Mouse (Mus musculus) gastrocnemius, adult 2 months (tissue): ENCODE measurements at regions not wholly inside any gene's neighbourhood (a gene's known extent, or its start where the extent isn't known, plus 50 kb on each side); places are given as distances from the start of the nearest gene placed in this dataset.

Experiments
- DNase-seq: peaks from one replicate; pipeline ENCODE4 v3.0.0; 2022
- H3K27ac ChIP-seq: fragments of 200-600 bp; 2 replicates; pipeline ENCODE4 v1.8.1; 2022; ENCODE audit warnings: mild to moderate bottlenecking
- H3K4me3 ChIP-seq: fragments of 200-600 bp; 2 replicates; pipeline ENCODE4 v1.8.1; 2022; ENCODE audit warnings: mild to moderate bottlenecking, moderate library complexity
- CTCF ChIP-seq: fragments of 200-600 bp; IDR thresholded peaks from 2 replicates; pipeline ENCODE4 v1.8.1; 2022; ENCODE audit warnings: antibody characterized with exemption, mild to moderate bottlenecking, moderate library complexity
- intact Hi-C: fragments of 180-260 bp; cut with DNase I; formaldehyde crosslinking; loops from one replicate; pipeline ENCODE4 v1.15.1; 2025

DNA sequence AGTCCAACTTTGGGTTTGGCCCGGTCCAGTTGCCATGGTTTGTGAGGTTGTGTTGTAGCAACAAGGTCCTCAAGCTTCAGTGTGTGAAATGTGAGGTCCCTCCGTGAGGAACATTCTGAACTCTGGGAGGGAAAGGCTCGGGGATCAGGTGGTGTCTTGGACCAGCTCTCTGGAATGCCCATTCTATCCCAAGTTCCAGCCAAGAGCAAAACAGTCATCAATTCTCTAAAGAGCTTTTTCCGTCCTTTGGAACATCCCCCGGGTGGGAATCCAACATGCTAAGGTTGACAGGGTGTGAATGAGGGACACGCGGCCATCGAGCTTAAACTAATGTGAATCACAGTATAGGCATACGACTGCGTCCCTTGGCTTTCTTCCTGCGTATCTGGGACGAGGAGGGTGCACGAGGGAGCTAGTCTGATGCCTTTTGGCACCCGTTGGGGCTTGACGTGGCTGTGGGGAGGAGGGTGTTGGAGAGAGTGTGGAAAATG, 145.4 kb downstream of the Tmx1 start:
- intact Hi-C loops: loop anchor here (5.0 kb wide), 1 partner anchor 229 kb away; the partner anchor contains the start of gene Frmd6
- peak overlapping the region; percentile 87 for H3K27ac ChIP-seq
- peak overlapping the region; percentile 42; the same call in 1 of the 2 replicates for H3K4me3 ChIP-seq
- no peak for TF ChIP-seq CTCF
- peak; percentile 91 for DNase-seq

DNA sequence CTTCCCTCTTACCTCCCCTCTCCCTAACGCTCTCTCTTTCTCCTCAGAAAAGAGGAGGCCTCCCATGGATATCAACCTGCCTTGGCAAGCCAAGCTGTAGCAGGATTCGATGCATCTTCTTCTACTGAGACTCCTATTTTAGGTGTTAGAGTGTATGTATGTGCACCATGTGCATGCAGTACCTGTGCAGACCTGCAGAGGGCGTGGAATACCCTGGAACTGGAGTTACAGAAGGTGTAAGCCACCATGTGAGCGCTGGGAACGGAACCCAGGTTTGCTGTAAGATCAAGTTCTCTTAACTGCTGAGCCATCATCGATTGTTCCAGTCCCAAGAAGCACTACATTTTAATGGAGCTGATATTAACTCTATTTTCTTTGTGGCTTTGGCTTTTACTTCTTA, 146.8 kb downstream of the Tmx1 start:
- intact Hi-C loops: loop anchor here (5.0 kb wide), 1 partner anchor 228 kb away; the partner anchor contains the start of gene Frmd6
- Histone ChIP-seq H3K27ac (peak overlapping the region; percentile 87), H3K4me3 (no peak overlapping the region)
- peak; percentile 35 for TF ChIP-seq CTCF
- DNase-seq: peak; percentile 42

DNA sequence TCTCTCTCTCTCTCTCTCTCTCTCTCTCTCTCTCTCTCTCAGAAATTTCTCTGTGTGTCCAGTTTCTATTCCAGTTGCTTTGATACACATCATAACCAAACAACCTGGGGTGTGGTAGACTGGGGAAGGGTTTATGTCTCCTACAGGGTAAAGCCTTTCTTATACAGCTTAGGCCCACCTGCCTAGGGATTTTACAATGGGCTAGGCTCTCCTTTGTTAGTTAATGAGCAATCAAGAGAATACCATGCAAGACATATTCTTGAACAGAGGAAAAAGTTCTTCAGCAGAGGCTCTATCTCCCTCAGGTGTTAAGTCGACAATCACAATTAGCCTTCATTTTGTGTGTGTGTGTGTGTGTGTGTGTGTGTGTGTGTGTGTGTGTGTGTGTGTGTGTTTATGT, 151.0 kb downstream of the Tmx1 start:
- Histone ChIP-seq H3K27ac (no peak overlapping the region), H3K4me3 (no peak overlapping the region)
- no peak for TF ChIP-seq CTCF
- intact Hi-C loops: no loop called here
- DNase-seq: no peak

GRCm38 (mm10) chr12:70608672-70609071, 155.8 kb downstream of the Tmx1 start:
- no peak for DNase-seq
- TF ChIP-seq CTCF: no peak
- intact Hi-C loops: no loop called here
- Histone ChIP-seq H3K27ac (peak overlapping the region; percentile 56), H3K4me3 (no peak overlapping the region)

DNA sequence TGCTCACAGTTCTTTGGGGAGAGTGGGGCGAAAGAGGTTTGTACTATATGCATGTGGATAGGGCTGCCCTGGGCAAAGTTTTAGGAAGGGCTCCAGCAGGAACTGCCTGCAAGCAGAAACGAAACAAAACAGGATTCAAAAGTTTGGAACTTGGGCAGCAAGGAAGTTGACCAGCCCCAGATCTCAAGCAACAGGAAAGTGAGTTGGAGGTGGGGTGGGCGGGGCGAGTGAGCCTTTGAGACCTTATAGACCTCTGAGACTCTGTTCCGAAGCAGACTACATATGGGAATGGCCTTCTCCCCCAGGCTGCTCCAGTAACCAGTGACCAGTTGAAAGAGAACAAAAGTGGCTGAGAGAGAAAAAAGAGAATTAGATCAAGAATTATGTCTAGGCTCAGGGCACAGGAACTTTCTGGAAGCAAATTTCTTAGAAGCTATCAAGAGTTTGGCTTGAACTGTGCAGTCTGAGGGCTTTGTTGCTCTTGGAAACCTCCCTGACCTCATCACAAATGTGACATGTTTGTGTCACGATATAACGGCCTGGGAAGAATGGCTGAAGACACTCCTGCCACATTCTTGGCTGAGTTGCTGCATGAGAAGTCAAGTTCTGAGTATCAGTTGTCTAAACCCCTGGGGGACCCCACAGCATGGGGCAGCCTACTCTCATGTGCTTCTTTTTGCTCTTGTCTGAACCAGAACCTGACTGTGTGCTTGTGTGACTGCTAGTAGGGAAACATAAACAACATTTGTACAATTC, 156.4 kb downstream of the Tmx1 start:
- peak overlapping the region; percentile 56 for H3K27ac ChIP-seq
- intact Hi-C loops: no loop called here
- no peak for TF ChIP-seq CTCF

GRCm38 (mm10) chr12:70611891-70612290, 159.0 kb downstream of the Tmx1 start:
- Histone ChIP-seq H3K4me3 (no peak overlapping the region), H3K27ac (peak overlapping the region; percentile 60)
- intact Hi-C loops: no loop called here
- no peak for DNase-seq
- TF ChIP-seq CTCF: no peak

More for the DNA sequence above, 156.4 kb downstream of the Tmx1 start:
- no peak for DNase-seq
- H3K4me3 ChIP-seq: no peak overlapping the region

- intact Hi-C loops: no loop called here
- no peak overlapping the region for H3K4me3 ChIP-seq
- H3K27ac ChIP-seq: peak overlapping the region; percentile 60; the same call in 1 of the 2 replicates
- TF ChIP-seq CTCF: no peak
- DNase-seq: no peak
These were observed 160.3 kb downstream of the Tmx1 start for GRCm38 (mm10) chr12:70613244-70613643.

DNA sequence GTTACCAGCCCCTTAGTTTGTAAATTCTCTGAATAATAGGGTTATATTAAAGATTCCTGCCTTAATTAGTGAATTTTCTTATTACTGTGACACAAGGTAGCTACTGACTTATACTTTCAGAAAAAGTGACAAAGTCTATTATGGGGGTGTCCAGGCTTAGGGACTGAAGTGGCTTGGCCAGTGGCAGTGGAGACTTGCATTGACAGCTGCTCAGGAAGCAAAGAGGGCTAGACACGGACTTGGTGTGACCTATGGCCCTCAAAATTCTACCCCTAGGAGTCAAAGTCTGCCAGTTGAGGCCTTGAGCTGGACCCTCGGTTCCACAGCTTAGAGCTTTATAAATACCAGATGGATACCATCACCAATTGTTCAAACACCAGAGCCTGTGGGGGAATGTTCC, 161.2 kb downstream of the Tmx1 start:
- Histone ChIP-seq H3K4me3 (no peak overlapping the region), H3K27ac (no peak overlapping the region)
- DNase-seq: no peak
- intact Hi-C loops: no loop called here
- no peak for TF ChIP-seq CTCF

DNA sequence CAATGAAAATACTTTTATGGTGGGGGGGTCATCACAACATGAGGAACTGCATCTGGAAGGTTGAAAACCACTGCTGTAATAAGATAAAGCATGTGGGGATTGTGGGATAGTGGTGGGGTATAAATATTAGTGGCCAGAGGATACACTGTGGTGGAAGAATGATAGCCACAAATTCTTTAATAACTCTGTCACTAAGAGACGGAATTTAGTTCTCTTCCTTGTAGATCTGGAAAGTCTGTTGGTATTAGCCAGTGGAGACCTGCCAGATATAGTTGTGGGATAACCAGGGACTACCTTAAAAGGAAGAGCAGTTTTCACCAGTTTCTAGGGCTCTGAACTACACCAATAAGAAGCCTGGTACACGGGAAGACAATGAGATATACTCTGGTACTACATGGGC, 161.8 kb downstream of the Tmx1 start:
- intact Hi-C loops: no loop called here
- no peak for DNase-seq
- H3K27ac ChIP-seq: peak overlapping the region; percentile 76
- H3K4me3 ChIP-seq: no peak overlapping the region
- no peak for TF ChIP-seq CTCF

DNA sequence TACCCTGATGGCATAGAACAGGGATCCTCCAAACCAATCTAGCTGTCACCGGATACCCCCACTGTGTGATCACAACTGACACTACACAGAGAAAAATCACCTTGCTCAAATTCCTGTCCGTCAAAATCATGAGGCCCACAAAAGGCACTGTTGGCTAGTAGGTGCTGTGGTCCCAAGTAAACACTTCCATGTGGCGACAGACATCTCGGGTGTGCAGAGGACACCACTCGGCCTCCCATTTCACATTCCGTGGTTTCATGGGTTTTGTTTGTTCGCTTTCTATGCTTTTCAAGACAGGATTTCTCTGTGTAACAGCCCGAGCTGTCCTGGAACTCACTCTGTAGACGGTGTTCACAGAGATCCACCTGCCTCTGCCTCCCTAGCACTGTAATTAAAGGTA, 162.2 kb downstream of the Tmx1 start:
- Histone ChIP-seq H3K4me3 (no peak overlapping the region), H3K27ac (peak overlapping the region; percentile 76)
- intact Hi-C loops: no loop called here
- no peak for DNase-seq
- TF ChIP-seq CTCF: no peak

GRCm38 (mm10) chr12:70616049-70616448, 163.2 kb downstream of the Tmx1 start:
- peak overlapping the region; percentile 76 for H3K27ac ChIP-seq
- intact Hi-C loops: no loop called here
- no peak for TF ChIP-seq CTCF
- DNase-seq: peak; percentile 26
- H3K4me3 ChIP-seq: peak overlapping the region; percentile 17

- Histone ChIP-seq H3K4me3 (no peak overlapping the region), H3K27ac (peak overlapping the region; percentile 76)
- intact Hi-C loops: no loop called here
- DNase-seq: peak; percentile 29
- TF ChIP-seq CTCF: no peak
These were observed 163.6 kb downstream of the Tmx1 start for GRCm38 (mm10) chr12:70616487-70616886.

DNA sequence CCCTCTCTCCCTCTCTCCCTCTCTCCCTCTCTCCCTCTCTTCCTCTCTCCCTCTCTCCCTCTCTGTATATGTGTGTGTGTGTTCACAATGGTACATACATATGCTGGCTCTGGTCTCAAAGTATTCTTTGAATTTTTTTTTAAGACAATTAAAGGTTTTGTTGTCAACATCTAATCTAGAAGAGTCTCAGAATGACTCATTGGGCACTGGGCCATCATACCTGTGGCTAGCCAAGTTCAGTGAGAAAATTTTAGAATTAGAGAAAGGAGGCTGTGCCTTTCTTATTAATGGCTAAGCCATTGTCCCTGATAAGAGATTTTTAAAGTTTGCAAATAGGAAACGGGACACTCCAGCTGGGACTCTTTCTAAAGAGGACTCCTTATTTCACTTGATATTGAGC, 164.1 kb downstream of the Tmx1 start:
- Histone ChIP-seq H3K4me3 (no peak overlapping the region), H3K27ac (peak overlapping the region; percentile 31; the same call in 1 of the 2 replicates)
- intact Hi-C loops: no loop called here
- no peak for TF ChIP-seq CTCF
- DNase-seq: no peak

DNA sequence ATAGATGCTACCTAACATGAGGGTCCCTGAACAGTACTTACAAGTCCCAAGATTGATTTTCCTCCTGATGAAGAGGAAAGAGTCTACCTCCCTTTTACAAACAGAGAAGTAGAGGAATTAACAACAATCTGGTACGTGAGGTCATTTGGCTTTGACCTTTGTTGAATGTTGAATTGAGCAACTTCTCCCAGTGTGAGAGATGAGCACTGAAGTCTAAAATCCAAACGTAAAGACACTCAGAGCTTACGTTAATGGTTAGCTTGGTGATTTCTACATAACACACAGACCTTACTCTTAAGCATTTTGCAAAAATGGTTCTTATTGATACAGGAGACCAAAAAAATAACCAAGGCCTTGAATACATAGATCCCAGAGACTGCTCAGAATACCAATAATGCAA, 165.1 kb downstream of the Tmx1 start:
- DNase-seq: no peak
- no peak overlapping the region for H3K4me3 ChIP-seq
- intact Hi-C loops: no loop called here
- 0 out of 2 replicates have a peak overlapping the region, but pooled peaks have one; percentile 4 for H3K27ac ChIP-seq
- no peak for TF ChIP-seq CTCF
